23 mouse cellular contexts compared by ENCODE assay signal in genomic region chr9:98667072-98667471, GRCm38 (mm10).
DNase-seq lines count a peak whose midpoint lies in the region; ATAC-seq lines count a peak whose summit lies in the region.
"Had no signal": no experiment of that assay in that cellular context is flagged by ENCODE, and none has a peak within 500 bp of the region (broad histone marks: within the 10 kb centered on the region; RNA-seq: fewer than 3 reads in every experiment).

No protein-coding gene starts in this region.

- H3K4me2 ChIP-seq in stomach, embryonic 14.5 days (replicated peaks; ENCODE audit: low read depth, low read length): no peak overlapping the region
- H3K4me2 ChIP-seq in stomach, embryonic 16.5 days (ENCODE audit: low read depth, low read length): no peak overlapping the region
- H3K4me2 ChIP-seq: embryonic facial prominence, embryonic 12.5 days; embryonic facial prominence, embryonic 15.5 days; heart, embryonic 13.5 days; hindbrain, embryonic 14.5 days had no signal

- no peaks in the 10 kb centered on the region for H3K27me3 ChIP-seq in stomach, embryonic 14.5 days (ENCODE audit: control insufficient read depth, insufficient read depth, low read length)
- no peaks in the 10 kb centered on the region for H3K27me3 ChIP-seq in stomach, embryonic 16.5 days (ENCODE audit: control insufficient read depth, insufficient read depth, low read length)
- H3K27me3 ChIP-seq: heart, embryonic 13.5 days had no signal

- H3K4me1 ChIP-seq in stomach, embryonic 14.5 days (ENCODE audit: control insufficient read depth, insufficient read depth, low read length): no peaks in the 10 kb centered on the region
- H3K4me1 ChIP-seq in stomach, embryonic 16.5 days (ENCODE audit: control insufficient read depth, insufficient read depth, low read length): no peaks in the 10 kb centered on the region
- H3K4me1 ChIP-seq: embryonic facial prominence, embryonic 15.5 days; heart, embryonic 13.5 days had no signal

- H3K4me3 ChIP-seq in stomach, embryonic 14.5 days (ENCODE audit: low read depth, low read length): no peak overlapping the region
- H3K4me3 ChIP-seq in stomach, embryonic 16.5 days (replicated peaks; ENCODE audit: low read length): no peak overlapping the region
- H3K4me3 ChIP-seq: embryonic facial prominence, embryonic 12.5 days; embryonic facial prominence, embryonic 15.5 days; heart, embryonic 13.5 days had no signal

- no peaks in the 10 kb centered on the region for H3K9me3 ChIP-seq in stomach, embryonic 14.5 days (ENCODE audit: control insufficient read depth, low read depth, low read length)
- H3K9me3 ChIP-seq in stomach, embryonic 16.5 days (replicated peaks; ENCODE audit: control insufficient read depth, low read length): no peaks in the 10 kb centered on the region
- H3K9me3 ChIP-seq: embryonic facial prominence, embryonic 12.5 days; embryonic facial prominence, embryonic 15.5 days; heart, embryonic 13.5 days had no signal

- H3K36me3 ChIP-seq in stomach, embryonic 14.5 days (ENCODE audit: control insufficient read depth, insufficient read depth, low read length): no peaks in the 10 kb centered on the region
- H3K36me3 ChIP-seq in stomach, embryonic 16.5 days (ENCODE audit: control insufficient read depth, insufficient read depth, low read length): no peaks in the 10 kb centered on the region
- H3K36me3 ChIP-seq: embryonic facial prominence, embryonic 12.5 days; embryonic facial prominence, embryonic 15.5 days; heart, embryonic 13.5 days had no signal

- H3K9ac ChIP-seq in stomach, embryonic 14.5 days (replicated peaks; ENCODE audit: low read depth, low read length): no peak overlapping the region
- no peak overlapping the region for H3K9ac ChIP-seq in stomach, embryonic 16.5 days (ENCODE audit: low read length)
- H3K9ac ChIP-seq: embryonic facial prominence, embryonic 12.5 days; embryonic facial prominence, embryonic 15.5 days; forebrain, postnatal 0 days; heart, embryonic 13.5 days; hindbrain, embryonic 14.5 days had no signal

- WGBS in stomach, embryonic 14.5 days: 84% methylated on average over 3 of the region's 3 CpGs
- 59% methylated on average over 3 of the region's 3 CpGs for WGBS in stomach, embryonic 16.5 days

- ATAC-seq in stomach, embryonic 14.5 days (ENCODE audit: insufficient number of reproducible peaks, insufficient read depth, low FRiP score, low read depth): peak; percentile 42; the same call in 1 of the 2 replicates
- peak; percentile 72 for ATAC-seq in stomach, embryonic 16.5 days (ENCODE audit: insufficient read depth, low FRiP score)
- ATAC-seq in monocyte, adult 5-6 weeks (replicated peaks; ENCODE audit: insufficient number of reproducible peaks, low FRiP score, low TSS enrichment, poor library complexity, severe bottlenecking): no peak
- ATAC-seq: CD4-positive, CD25-positive, alpha-beta regulatory T cell, adult 4 months; forebrain, embryonic 14.5 days; forebrain, postnatal 0 days had no signal

- H3K27ac ChIP-seq in stomach, embryonic 14.5 days (ENCODE audit: low read length): no peak overlapping the region
- no peak overlapping the region for H3K27ac ChIP-seq in stomach, embryonic 16.5 days (ENCODE audit: low read length)
- H3K27ac ChIP-seq: embryonic facial prominence, embryonic 12.5 days; embryonic facial prominence, embryonic 15.5 days; heart, embryonic 13.5 days; hindbrain, embryonic 14.5 days had no signal

- DNase-seq in ovary, postnatal 36 days (ENCODE audit: low spot score): peak; percentile 2
- no peak for DNase-seq in ovary, postnatal 10 days (ENCODE audit: low spot score)
- DNase-seq in layer of hippocampus, postnatal 14 days (ENCODE audit: low spot score in 2 of 2): no peak
- DNase-seq: adrenal gland, adult 2 months; adrenal gland, postnatal 14 days; cerebellum, adult 11 months; cerebellum, adult 2 months; cerebellum, adult 9-11 months; cerebellum, postnatal 25 days; forebrain, postnatal 0 days; gastrocnemius, postnatal 25 days; heart, adult 18-20 months; heart, postnatal 14 days; heart, postnatal 4 days had no signal
